Mouse (Mus musculus) T-helper 1 cell (primary cell): Measurements from ENCODE around the gene Spast.
"Not testable (repeated sequence)": the region's sequence is repeated elsewhere in the genome, so short reads cannot be mapped to it uniquely, and the experiment has no call there.

ENCODE experiments used
- in situ Hi-C: fragments of 300-600 bp; cut with MboI, MseI; formaldehyde crosslinking; loops from one replicate; pipeline ENCODE4 v1.15.1; 2025; ENCODE audit warnings: high pct_unique_total_duplicates

Gene Spast

GRCm38 (mm10) chr17:74327195-74327594 lies 11.6 kb upstream of the Spast start:
- in situ Hi-C loops, result not testable (repeated sequence)

- in situ Hi-C loops, result not testable (repeated sequence)
Observed at GRCm38 (mm10) chr17:74328146-74328545, 10.6 kb upstream of the Spast start.

GRCm38 (mm10) chr17:74331049-74331676 lies 7.6 kb upstream of the Spast start:
- in situ Hi-C loops, result no loop called here

GRCm38 (mm10) chr17:74338225-74338931 lies 409 bp upstream of the Spast start:
- in situ Hi-C loops, result no loop called here

- in situ Hi-C loops, result loop anchor here (5.0 kb wide), 1 partner anchor 56 kb away; the partner anchor contains the start of gene Slc30a6
Observed at GRCm38 (mm10) chr17:74341151-74341550, 2.4 kb downstream of the Spast start.

- in situ Hi-C loops, result no loop called here
Observed at GRCm38 (mm10) chr17:74363592-74363991, 24.8 kb downstream of the Spast start.

- in situ Hi-C loops, result no loop called here
Observed at GRCm38 (mm10) chr17:74376916-74377315, 38.1 kb downstream of the Spast start.

- in situ Hi-C loops, result no loop called here
Observed at GRCm38 (mm10) chr17:74386657-74387056, 47.9 kb downstream of the Spast start.

- in situ Hi-C loops, result no loop called here
Observed at GRCm38 (mm10) chr17:74389847-74390246, 51.1 kb downstream of the Spast start.

- in situ Hi-C loops, result no loop called here
Observed at GRCm38 (mm10) chr17:74394381-74394780, 55.6 kb downstream of the Spast start.

- in situ Hi-C loops, result loop anchor here (5.0 kb wide), 1 partner anchor 53 kb away; no protein-coding TSS in a partner anchor
Observed at GRCm38 (mm10) chr17:74394855-74395254, 56.1 kb downstream of the Spast start.

- in situ Hi-C loops, result loop anchor here (5.0 kb wide), 1 partner anchor 53 kb away; no protein-coding TSS in a partner anchor
Observed at GRCm38 (mm10) chr17:74395383-74396065, 56.7 kb downstream of the Spast start, which contains the start of gene Slc30a6. Gene Slc30a6 (plus strand): TSS chr17:74395608.

GRCm38 (mm10) chr17:74396766-74397165 lies 58.0 kb downstream of the Spast start:
- in situ Hi-C loops, result loop anchor here (5.0 kb wide), 1 partner anchor 54 kb away; no protein-coding TSS in a partner anchor

- in situ Hi-C loops, result loop anchor here (5.0 kb wide), 1 partner anchor 55 kb away; no protein-coding TSS in a partner anchor
Observed at GRCm38 (mm10) chr17:74397173-74397572, 58.4 kb downstream of the Spast start.

- in situ Hi-C loops, result no loop called here
Observed at GRCm38 (mm10) chr17:74402486-74403222, 63.9 kb downstream of the Spast start.

GRCm38 (mm10) chr17:74406487-74406886 lies 67.7 kb downstream of the Spast start:
- in situ Hi-C loops, result no loop called here

GRCm38 (mm10) chr17:74409722-74410121 lies 70.9 kb downstream of the Spast start:
- in situ Hi-C loops, result no loop called here

GRCm38 (mm10) chr17:74413324-74413723 lies 74.5 kb downstream of the Spast start:
- in situ Hi-C loops, result no loop called here

- in situ Hi-C loops, result no loop called here
Observed at GRCm38 (mm10) chr17:74414671-74415070, 75.9 kb downstream of the Spast start.

GRCm38 (mm10) chr17:74416841-74417360 lies 78.1 kb downstream of the Spast start:
- in situ Hi-C loops, result no loop called here

- in situ Hi-C loops, result no loop called here
Observed at GRCm38 (mm10) chr17:74418171-74418570, 79.4 kb downstream of the Spast start.
